Mouse (Mus musculus) splenic B cell, adult 2 months (primary cell): ENCODE measurements around the gene Znrf1.

ENCODE experiments used
- DNase-seq: peaks from one replicate; pipeline ENCODE4 v3.0.0-alpha.2; 2011; ENCODE audit warnings: low read depth, low spot score
- H3K27me3 ChIP-seq: 2 replicates; pipeline ENCODE4 v1.6.1; 2012; ENCODE audit warnings: mild to moderate bottlenecking, low read length, moderate library complexity, mixed read lengths; ENCODE audit not compliant: control insufficient read depth, poor library complexity, insufficient read depth, severe bottlenecking
- H3K36me3 ChIP-seq: 2 replicates; pipeline ENCODE4 v1.6.1; 2012; ENCODE audit warnings: mild to moderate bottlenecking, low read length, moderate library complexity, mixed read lengths; ENCODE audit not compliant: control insufficient read depth, poor library complexity, insufficient read depth, severe bottlenecking

Znrf1 gene

DNA sequence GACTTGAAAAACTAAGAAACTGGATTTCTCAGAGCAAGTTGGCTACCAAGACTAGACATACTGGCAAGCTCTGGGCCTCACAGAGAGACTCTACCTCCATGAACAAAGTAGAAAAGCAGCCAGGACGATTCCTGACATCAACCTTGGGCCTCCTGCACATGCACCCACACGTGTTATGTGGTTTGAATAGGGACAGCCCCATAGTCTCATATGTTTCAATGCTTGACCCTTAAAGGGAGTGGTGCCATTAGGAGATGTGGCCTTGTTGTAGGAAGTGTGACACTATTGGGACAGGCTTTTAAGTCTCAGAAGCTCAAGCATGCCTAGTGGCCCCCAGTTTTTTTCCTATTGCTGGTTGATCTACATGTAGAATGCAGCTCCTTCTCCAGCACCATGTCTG lies 18.4 kb upstream of the Znrf1 start:
- H3K36me3 ChIP-seq, result no peaks in the 10 kb centered on the region
- H3K27me3 ChIP-seq, result no peaks in the 10 kb centered on the region
- DNase-seq, result peak; percentile 24

GRCm38 (mm10) chr8:111521713-111522429 lies 14.0 kb upstream of the Znrf1 start, which contains the start of gene Wdr59:
Gene Wdr59, minus strand, starts transcription at chr8:111522092.
- H3K36me3 ChIP-seq, result no peaks in the 10 kb centered on the region
- no peaks in the 10 kb centered on the region for H3K27me3 ChIP-seq
- DNase-seq, result peak; percentile 100

DNA sequence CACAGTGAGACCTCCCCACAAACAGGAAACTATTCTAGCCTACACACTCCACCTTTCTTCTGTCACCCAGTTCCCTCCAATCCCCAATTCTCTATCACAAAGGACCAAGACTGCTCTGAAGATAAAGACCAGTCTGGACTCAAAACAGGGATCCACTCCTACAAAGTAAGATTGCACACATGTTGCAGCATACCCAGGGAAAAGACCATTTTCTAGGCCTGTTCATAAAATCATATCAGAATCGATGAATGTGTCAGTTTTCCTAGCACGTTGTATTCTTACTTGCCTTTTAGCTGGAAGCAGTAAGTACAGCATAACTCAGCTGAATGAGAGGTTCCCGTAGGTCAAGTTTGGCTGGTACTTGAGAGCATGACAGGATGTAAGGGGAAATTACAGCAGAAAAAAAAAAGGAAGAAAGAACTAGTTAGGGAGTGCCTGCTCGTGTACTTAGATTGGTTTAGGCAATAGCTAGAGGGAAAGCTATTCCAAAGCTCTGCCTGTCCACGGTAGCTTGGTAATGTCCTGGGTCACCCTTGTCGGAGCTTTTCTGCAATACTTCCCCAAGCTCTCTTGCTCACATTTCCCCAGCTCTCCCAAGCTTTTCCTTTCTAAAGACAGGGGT lies 9.4 kb upstream of the Znrf1 start:
- peak; percentile 29 for DNase-seq
- no peaks in the 10 kb centered on the region for H3K27me3 ChIP-seq

GRCm38 (mm10) chr8:111527149-111527548 lies 8.7 kb upstream of the Znrf1 start:
- no peaks in the 10 kb centered on the region for H3K27me3 ChIP-seq
- H3K36me3 ChIP-seq, result no peaks in the 10 kb centered on the region
- DNase-seq, result no peak

More for the DNA sequence above, 9.4 kb upstream of the Znrf1 start:
- no peaks in the 10 kb centered on the region for H3K36me3 ChIP-seq

GRCm38 (mm10) chr8:111528071-111528470 lies 7.8 kb upstream of the Znrf1 start:
- H3K36me3 ChIP-seq, result no peaks in the 10 kb centered on the region
- DNase-seq, result no peak
- H3K27me3 ChIP-seq, result no peaks in the 10 kb centered on the region

DNA sequence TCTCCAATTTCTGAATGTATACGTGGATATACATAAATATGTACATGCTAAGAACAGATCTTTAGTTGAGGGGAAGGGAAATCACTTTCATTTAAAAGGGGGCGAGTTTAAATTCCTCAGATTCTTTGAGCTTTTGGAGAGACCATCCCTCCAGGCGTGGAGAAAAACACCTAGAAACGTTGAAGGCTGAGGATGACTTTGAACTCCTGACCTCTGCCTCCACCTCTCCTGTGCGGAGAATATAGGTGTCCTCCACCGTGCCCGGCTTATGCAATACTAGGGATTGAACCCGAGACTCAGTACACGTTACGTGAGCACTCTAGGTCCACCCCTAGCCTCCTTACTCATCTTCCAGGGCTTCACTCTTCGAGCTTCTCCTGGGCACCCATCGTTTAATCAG lies 4.7 kb upstream of the Znrf1 start:
- H3K27me3 ChIP-seq, result no peaks in the 10 kb centered on the region
- H3K36me3 ChIP-seq, result no peaks in the 10 kb centered on the region
- no peak for DNase-seq

- Histone ChIP-seq H3K36me3 (no peaks in the 10 kb centered on the region), H3K27me3 (no peaks in the 10 kb centered on the region)
- DNase-seq, result no peak
Measured at GRCm38 (mm10) chr8:111531621-111532020, 4.3 kb upstream of the Znrf1 start.

GRCm38 (mm10) chr8:111533503-111533902 lies 2.4 kb upstream of the Znrf1 start:
- H3K27me3 ChIP-seq, result no peaks in the 10 kb centered on the region
- no peak for DNase-seq
- no peaks in the 10 kb centered on the region for H3K36me3 ChIP-seq

DNA sequence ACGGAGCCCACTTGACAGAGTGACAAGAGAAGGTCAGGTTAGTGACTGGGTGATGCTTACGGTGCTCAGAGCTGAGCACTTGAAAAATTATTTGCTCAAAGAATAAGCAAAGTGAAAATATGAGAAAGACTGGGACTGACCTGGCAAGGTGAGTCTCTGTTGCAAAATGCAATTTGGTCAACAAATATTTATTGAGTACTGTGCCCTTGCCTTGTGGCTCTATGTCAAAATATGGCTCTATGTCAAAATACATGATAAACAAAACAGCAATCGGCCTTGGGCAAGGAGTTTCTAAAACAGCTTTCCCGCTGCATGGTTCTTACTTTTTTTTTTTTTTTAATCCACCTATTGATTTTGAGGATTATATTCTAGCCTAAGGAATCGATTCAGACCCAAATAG lies 406 bp upstream of the Znrf1 start:
- no peak for DNase-seq
- Histone ChIP-seq H3K36me3 (no peaks in the 10 kb centered on the region), H3K27me3 (no peaks in the 10 kb centered on the region)

DNA sequence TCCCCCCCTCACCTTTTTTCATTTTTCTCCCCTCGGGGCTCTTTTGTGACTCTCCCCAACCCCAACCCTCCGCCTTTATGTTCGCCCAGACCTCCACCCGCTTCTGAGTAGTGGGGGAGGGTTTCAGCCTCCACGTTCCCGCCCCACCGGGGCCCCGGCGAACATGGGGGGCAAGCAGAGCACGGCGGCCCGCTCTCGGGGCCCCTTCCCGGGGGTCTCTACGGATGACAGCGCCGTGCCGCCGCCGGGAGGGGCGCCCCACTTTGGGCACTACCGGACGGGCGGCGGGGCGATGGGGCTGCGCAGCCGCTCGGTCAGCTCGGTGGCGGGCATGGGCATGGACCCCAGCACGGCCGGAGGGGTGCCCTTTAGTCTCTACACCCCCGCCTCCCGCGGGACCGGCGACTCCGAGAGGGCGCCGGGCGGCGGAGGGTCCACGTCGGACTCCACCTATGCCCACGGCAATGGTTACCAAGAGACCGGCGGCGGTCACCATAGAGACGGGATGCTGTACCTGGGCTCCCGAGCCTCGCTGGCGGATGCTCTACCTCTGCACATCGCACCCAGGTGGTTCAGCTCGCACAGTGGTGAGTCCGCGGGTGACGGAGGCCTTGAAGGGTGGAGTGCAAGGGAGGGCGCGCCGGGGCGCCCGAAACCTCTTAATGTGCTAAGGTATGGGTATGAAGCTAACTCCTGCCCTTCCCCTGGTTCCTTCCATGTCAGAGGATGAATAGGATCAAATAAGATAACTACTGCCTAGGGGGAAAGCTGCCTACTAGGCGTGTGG lies 1.3 kb downstream of the Znrf1 start:
- H3K36me3 ChIP-seq, result no peaks in the 10 kb centered on the region
- H3K27me3 ChIP-seq, result no peaks in the 10 kb centered on the region
- DNase-seq, result peak; percentile 57

DNA sequence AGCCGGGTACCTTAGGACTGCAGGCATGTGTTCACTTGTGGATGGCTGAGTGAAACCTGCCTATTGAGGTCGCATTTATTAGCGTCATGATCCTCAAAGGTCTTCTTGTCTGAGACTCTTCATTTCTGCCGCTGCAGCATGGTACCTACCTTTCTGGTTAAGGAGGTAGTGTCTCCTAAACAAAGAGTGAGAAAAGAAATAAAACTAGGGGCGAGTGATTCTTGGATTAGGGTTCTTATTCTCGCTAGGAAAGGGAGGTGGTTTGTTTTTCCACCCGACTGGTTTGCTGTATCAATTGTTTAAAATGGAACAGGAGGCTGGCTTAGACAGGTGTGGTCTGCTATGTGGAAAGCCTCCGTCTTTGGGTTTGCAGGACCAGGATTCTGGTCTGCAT lies 1.9 kb downstream of the Znrf1 start:
- H3K27me3 ChIP-seq, result no peaks in the 10 kb centered on the region
- DNase-seq, result no peak
- no peaks in the 10 kb centered on the region for H3K36me3 ChIP-seq

DNA sequence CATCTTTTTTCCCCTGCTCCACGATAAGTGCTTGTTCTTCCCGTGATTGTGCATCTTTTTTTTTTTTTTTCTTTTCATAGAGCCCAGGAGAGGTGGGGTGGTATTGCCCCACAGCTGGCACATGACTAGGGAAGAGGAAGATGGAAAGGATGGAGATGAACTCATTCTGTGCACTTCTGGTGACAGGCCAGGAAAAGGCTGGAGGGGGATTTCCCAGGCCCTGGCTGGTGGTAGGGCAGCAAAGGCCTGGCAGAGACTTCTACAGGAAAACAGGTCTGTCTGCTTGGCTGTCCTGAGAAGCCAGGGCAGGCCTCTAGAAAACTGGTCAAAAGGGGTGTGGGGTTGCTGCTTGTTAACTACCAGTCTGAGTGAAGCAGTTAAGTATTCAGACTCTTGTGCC lies 2.3 kb downstream of the Znrf1 start:
- H3K27me3 ChIP-seq, result no peaks in the 10 kb centered on the region
- no peaks in the 10 kb centered on the region for H3K36me3 ChIP-seq
- no peak for DNase-seq

DNA sequence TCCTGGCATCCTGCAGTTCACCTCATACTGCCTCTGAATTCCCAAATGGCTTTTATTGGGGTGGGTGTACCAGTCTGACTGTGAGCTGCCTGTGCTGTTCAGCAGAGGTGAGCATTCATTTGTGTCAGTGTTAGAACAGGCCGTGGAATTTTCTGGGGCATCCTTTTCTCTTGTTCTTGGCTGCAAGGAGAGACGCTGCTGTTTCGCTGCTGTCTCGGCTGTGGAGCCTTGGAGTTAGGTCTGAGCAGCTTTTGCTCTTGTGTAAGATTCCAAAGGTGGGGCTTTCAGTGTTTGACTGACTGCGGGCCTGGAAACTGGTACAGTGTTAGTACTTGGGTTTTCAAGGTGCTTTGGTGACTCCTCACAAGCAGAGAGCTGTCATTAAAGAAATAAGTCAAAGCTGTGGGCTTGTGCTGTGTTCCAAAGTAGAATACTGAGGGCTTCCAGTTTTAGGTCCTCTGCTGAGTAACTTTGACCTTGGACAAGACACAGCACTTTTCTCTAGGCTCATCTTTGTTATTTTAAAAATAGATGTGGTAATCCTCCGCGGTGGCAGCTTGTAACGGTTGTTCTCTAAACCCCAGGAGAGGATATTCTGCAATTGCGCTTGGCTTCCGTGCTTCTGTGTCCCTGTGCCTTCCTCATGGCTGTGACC lies 3.7 kb downstream of the Znrf1 start:
- Histone ChIP-seq H3K27me3 (no peaks in the 10 kb centered on the region), H3K36me3 (no peaks in the 10 kb centered on the region)
- DNase-seq, result no peak

DNA sequence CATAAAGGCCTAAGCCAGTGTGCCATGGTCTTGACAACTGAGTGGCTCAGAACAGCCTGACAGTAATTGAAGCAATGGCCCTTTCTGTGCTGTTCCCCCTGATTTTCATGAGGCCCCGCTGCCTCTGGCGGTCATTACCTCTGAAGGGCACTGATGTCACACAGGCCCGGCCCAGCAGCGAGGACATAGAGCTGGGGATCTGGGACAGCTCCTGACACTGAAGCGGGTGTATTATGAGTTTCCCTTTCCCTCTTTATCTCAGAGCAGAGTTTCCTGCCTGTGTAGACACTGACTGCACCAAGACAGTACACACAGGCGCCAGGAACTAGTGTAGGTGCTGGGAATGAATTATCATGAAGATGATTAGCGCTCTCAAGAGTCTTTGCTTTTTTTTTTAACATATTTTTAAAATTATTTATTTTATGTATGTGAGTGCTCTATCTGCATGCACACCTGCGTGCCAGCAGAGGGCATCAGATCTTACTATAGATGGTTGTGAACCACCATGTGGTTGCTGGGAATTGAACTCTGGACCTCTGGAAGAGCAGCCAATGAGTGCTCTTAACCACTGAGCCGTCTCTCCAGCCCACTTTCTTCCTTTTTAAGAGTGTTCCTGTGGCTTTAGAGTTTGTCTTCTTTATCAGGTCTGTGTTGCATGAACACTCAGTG lies 7.9 kb downstream of the Znrf1 start:
- DNase-seq, result no peak
- H3K27me3 ChIP-seq, result no peaks in the 10 kb centered on the region
- no peaks in the 10 kb centered on the region for H3K36me3 ChIP-seq
